Mouse (Mus musculus) bone marrow, adult 2 months (tissue): ENCODE measurements at regions not wholly inside any gene's neighbourhood (a gene's known extent, or its start where the extent isn't known, plus 50 kb on each side); places are given as distances from the start of the nearest gene placed in this dataset.

Experiments
- CTCF ChIP-seq: fragments of 200-500 bp; IDR thresholded peaks from 2 replicates; pipeline ENCODE4 v1.5.1; 2011; ENCODE audit warnings: low read length, control low read depth; ENCODE audit not compliant: control insufficient read depth, insufficient read depth
- POLR2A ChIP-seq: fragments of 200-500 bp; IDR thresholded peaks from 2 replicates; pipeline ENCODE4 v1.6.1; 2011; ENCODE audit warnings: low read depth, mild to moderate bottlenecking, control low read depth, low read length, borderline replicate concordance; ENCODE audit not compliant: control insufficient read depth

DNA sequence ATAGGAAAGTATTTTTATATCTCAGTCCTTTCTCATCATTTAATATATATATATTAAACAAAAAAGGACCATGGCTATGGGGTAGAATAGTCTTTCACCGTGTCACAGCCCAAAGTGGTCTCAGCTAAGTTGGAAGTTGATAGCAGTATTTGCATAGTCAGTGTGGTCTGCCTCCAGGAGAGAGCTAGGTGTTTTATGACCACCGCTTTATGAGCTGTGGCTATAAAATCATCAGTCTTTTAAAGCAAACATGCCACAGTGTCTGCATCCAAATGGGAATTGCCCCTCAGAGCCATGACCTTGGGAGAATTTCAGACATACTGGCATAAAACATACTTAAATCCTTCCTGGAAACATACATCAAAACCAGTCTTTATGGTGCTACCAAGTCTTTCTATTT lies 140.9 kb upstream of the Cdkn2b start:
- TF ChIP-seq POLR2A (no peak), CTCF (no peak)
